Mouse (Mus musculus) liver, embryonic 13.5 days (tissue): ENCODE results near the gene Fosb. TPM values are rescaled to one million over a fixed set of nuclear protein-coding genes. Genes with fewer than 3 reads are reported as not detected.

Experiments
- ATAC-seq: fragments of 200-750 bp; cut with Nextera tagmentation; 2 replicates; pipeline ENCODE4 v1.8.0; 2017; ENCODE audit warnings: low read depth, mild to moderate bottlenecking, moderate number of reproducible peaks, moderate library complexity
- DNase-seq: peaks from one replicate; pipeline ENCODE4 v3.0.0; 2022
- H3K27ac ChIP-seq: fragments of 300-500 bp; sonication (generic); 2 replicates; pipeline ENCODE4 v1.5.1; 2015; ENCODE audit warnings: moderate library complexity, mild to moderate bottlenecking, inconsistent platforms
- H3K27me3 ChIP-seq: fragments of 300-500 bp; sonication (generic); 2 replicates; pipeline ENCODE4 v1.6.1; 2015; ENCODE audit warnings: mild to moderate bottlenecking, inconsistent platforms
- H3K36me3 ChIP-seq: fragments of 300-500 bp; sonication (generic); 2 replicates; pipeline ENCODE4 v1.6.1; 2015; ENCODE audit warnings: mild to moderate bottlenecking, inconsistent platforms
- H3K4me1 ChIP-seq: fragments of 300-500 bp; sonication (generic); replicated peaks from 2 replicates; pipeline ENCODE4 v1.6.1; 2015; ENCODE audit warnings: inconsistent platforms
- H3K4me2 ChIP-seq: fragments of 300-500 bp; sonication (generic); 2 replicates; pipeline ENCODE4 v1.6.1; 2015; ENCODE audit warnings: inconsistent platforms, mild to moderate bottlenecking, moderate library complexity
- H3K4me3 ChIP-seq: fragments of 300-500 bp; sonication (generic); replicated peaks from 2 replicates; pipeline ENCODE4 v1.5.1; 2015; ENCODE audit warnings: mild to moderate bottlenecking, inconsistent platforms
- H3K9ac ChIP-seq: fragments of 300-500 bp; sonication (generic); 2 replicates; pipeline ENCODE4 v1.6.1; 2015; ENCODE audit warnings: mild to moderate bottlenecking, inconsistent platforms
- H3K9me3 ChIP-seq: fragments of 300-500 bp; sonication (generic); replicated peaks from 2 replicates; pipeline ENCODE4 v1.6.1; 2016; ENCODE audit warnings: inconsistent platforms
- WGBS: fragments of 180-500 bp; shearing (Covaris S2); methylation state at CpG from one replicate; pipeline ENCODE4 v1.1.7; 2015; ENCODE audit not compliant: insufficient replicate concordance; 5-methylcytosine and 5-hydroxymethylcytosine counted together
- polyA plus RNA-seq: library from polyadenylated mRNA; unstranded; fragments of >200 nt; fragmentation: Nextera tagmentation; extraction: Ambion mirVana; gene quantifications from 2 replicates; pipeline ENCODE4 v1.2.1, GENCODE M21; 2015

Fosb gene
- polyA plus RNA-seq, 1 experiment from 2014 or later, result not detected

- H3K9ac ChIP-seq, result peak overlapping the region; percentile 94
- H3K4me1 ChIP-seq, result peaks cover 54% of the 10 kb centered on the region
- no peaks in the 10 kb centered on the region for H3K9me3 ChIP-seq
- under 1% methylated on average over 34 of the region's 36 CpGs for WGBS
- peaks cover 7% of the 10 kb centered on the region for H3K36me3 ChIP-seq
- H3K27ac ChIP-seq, result peak overlapping the region; percentile 98
- peaks cover 9% of the 10 kb centered on the region for H3K27me3 ChIP-seq
- DNase-seq (peak; percentile 80), ATAC-seq (peak; percentile 51)
- H3K4me3 ChIP-seq, result peak overlapping the region; percentile 95
- H3K4me2 ChIP-seq, result peak overlapping the region; percentile 100
Observed at GRCm38 (mm10) chr7:19272173-19272764, 37.6 kb downstream of the Fosb start.

- H3K9me3 ChIP-seq, result no peaks in the 10 kb centered on the region
- peak within 1 kb of the TSS; percentile 95 for H3K4me3 ChIP-seq
- H3K27me3 ChIP-seq, result peaks cover under 1% of the 10 kb centered on the region; the same call in 1 of the 2 replicates
- H3K4me2 ChIP-seq, result peak within 1 kb of the TSS; percentile 100
- under 1% methylated on average over 62 of the region's 62 CpGs for WGBS
- DNase-seq (peak; percentile 81), ATAC-seq (peak; percentile 78)
- H3K4me1 ChIP-seq, result peaks cover 62% of the 10 kb centered on the region
- peak within 1 kb of the TSS; percentile 94 for H3K9ac ChIP-seq
- peak within 1 kb of the TSS; percentile 98 for H3K27ac ChIP-seq
- peaks cover 7% of the 10 kb centered on the region for H3K36me3 ChIP-seq
Observed at GRCm38 (mm10) chr7:19271238-19272172, 38.3 kb downstream of the Fosb start, which contains the start of gene Vasp. TSS of gene Vasp (minus strand) at chr7:19271817.

GRCm38 (mm10) chr7:19270509-19271237 lies 39.2 kb downstream of the Fosb start:
- Histone ChIP-seq H3K27ac (peak overlapping the region; percentile 98), H3K4me2 (peak overlapping the region; percentile 100), H3K9ac (peak overlapping the region; percentile 94), H3K36me3 (peaks cover 7% of the 10 kb centered on the region), H3K4me1 (peaks cover 70% of the 10 kb centered on the region), H3K9me3 (no peaks in the 10 kb centered on the region), H3K27me3 (no peaks in the 10 kb centered on the region), H3K4me3 (peak overlapping the region; percentile 95)
- ATAC-seq (no peak), DNase-seq (no peak)
- WGBS, result 1% methylated on average over 21 of the region's 21 CpGs

GRCm38 (mm10) chr7:19269721-19270441 lies 40.0 kb downstream of the Fosb start:
- DNase-seq (no peak), ATAC-seq (peak; percentile 10; the same call in 1 of the 2 replicates)
- Histone ChIP-seq H3K4me2 (peak overlapping the region; percentile 100), H3K4me1 (peaks cover 78% of the 10 kb centered on the region), H3K9me3 (no peaks in the 10 kb centered on the region), H3K36me3 (peaks cover 8% of the 10 kb centered on the region), H3K4me3 (peak overlapping the region; percentile 95), H3K9ac (peak overlapping the region; percentile 94), H3K27ac (peak overlapping the region; percentile 98), H3K27me3 (no peaks in the 10 kb centered on the region)
- 2% methylated on average over 19 of the region's 19 CpGs for whole genome bisulfite sequencing

GRCm38 (mm10) chr7:19268993-19269681 lies 40.7 kb downstream of the Fosb start:
- Histone ChIP-seq H3K4me2 (peak overlapping the region; percentile 100), H3K27me3 (no peaks in the 10 kb centered on the region), H3K9ac (peak overlapping the region; percentile 94), H3K9me3 (no peaks in the 10 kb centered on the region), H3K4me1 (peaks cover 81% of the 10 kb centered on the region), H3K36me3 (peaks cover 15% of the 10 kb centered on the region), H3K27ac (peak overlapping the region; percentile 98), H3K4me3 (peak overlapping the region; percentile 95)
- 36% methylated on average over 10 of the region's 10 CpGs for WGBS
- DNase-seq (no peak), ATAC-seq (no peak)

- Histone ChIP-seq H3K4me2 (peak overlapping the region; percentile 100), H3K36me3 (peaks cover 36% of the 10 kb centered on the region), H3K9me3 (no peaks in the 10 kb centered on the region), H3K27ac (peak overlapping the region; percentile 91), H3K4me1 (peaks cover 79% of the 10 kb centered on the region), H3K9ac (peak overlapping the region; percentile 72), H3K27me3 (no peaks in the 10 kb centered on the region), H3K4me3 (no peak overlapping the region)
- ATAC-seq (no peak), DNase-seq (no peak)
- 44% methylated on average over 10 of the region's 10 CpGs for WGBS
Observed at GRCm38 (mm10) chr7:19267051-19267450, 42.8 kb downstream of the Fosb start.

- Histone ChIP-seq H3K27ac (peak overlapping the region; percentile 91), H3K27me3 (no peaks in the 10 kb centered on the region), H3K4me3 (peak overlapping the region; percentile 40), H3K4me1 (peaks cover 79% of the 10 kb centered on the region), H3K9me3 (no peaks in the 10 kb centered on the region), H3K4me2 (peak overlapping the region; percentile 100), H3K36me3 (peaks cover 45% of the 10 kb centered on the region), H3K9ac (peak overlapping the region; percentile 72)
- ATAC-seq (0 out of 2 replicates have a peak, but pooled peaks have one; percentile 9), DNase-seq (no peak)
- WGBS, result 38% methylated on average over 10 of the region's 10 CpGs
Observed at GRCm38 (mm10) chr7:19265928-19266822, 43.7 kb downstream of the Fosb start.

GRCm38 (mm10) chr7:19265147-19265546 lies 44.7 kb downstream of the Fosb start:
- Histone ChIP-seq H3K4me3 (peak overlapping the region; percentile 40), H3K9ac (peak overlapping the region; percentile 72), H3K4me2 (peak overlapping the region; percentile 100), H3K4me1 (peaks cover 71% of the 10 kb centered on the region), H3K27me3 (no peaks in the 10 kb centered on the region), H3K36me3 (peaks cover 55% of the 10 kb centered on the region), H3K9me3 (no peaks in the 10 kb centered on the region), H3K27ac (peak overlapping the region; percentile 91)
- 7% methylated on average over 7 of the region's 7 CpGs for WGBS
- peak; percentile 88 for ATAC-seq
- peak; percentile 56 for DNase-seq

- H3K36me3 ChIP-seq, result peaks cover 84% of the 10 kb centered on the region
- ATAC-seq (no peak), DNase-seq (no peak)
- no peaks in the 10 kb centered on the region for H3K27me3 ChIP-seq
- H3K9ac ChIP-seq, result peak overlapping the region; percentile 18
- peak overlapping the region; percentile 54 for H3K4me2 ChIP-seq
- H3K4me3 ChIP-seq, result peak overlapping the region; percentile 26; the same call in 1 of the 2 replicates
- peak overlapping the region; percentile 80 for H3K27ac ChIP-seq
- H3K9me3 ChIP-seq, result no peaks in the 10 kb centered on the region
- H3K4me1 ChIP-seq, result peaks cover 36% of the 10 kb centered on the region
- WGBS, result 70% methylated on average over 3 of the region's 3 CpGs
Observed at GRCm38 (mm10) chr7:19258336-19258735, 51.5 kb downstream of the Fosb start.
